In the genomic region with DNA sequence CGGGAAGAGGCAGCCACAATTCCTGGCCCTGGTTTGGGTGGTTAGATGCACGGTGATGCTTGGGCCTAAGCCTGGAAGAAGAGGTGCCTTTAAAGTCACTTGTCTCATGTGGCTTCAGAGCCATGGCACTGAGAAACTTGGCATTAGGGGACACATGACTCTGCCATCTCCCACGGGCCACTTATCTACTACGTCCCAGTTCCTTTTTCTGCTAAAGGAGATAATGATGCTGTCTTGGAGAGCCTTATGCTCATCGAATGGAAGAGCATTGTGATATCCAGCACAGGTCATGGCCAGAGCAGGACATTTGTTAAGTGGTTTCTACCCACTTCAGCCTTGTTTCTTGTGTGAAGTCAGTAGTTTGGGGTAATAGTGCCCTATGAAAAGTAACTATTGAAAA, we compare ENCODE assay signal across 29 mouse cellular contexts. TPM values are rescaled to one million over a fixed set of nuclear protein-coding genes. Genes with fewer than 3 reads are reported as not detected.
DNase-seq lines count a peak whose midpoint lies in the region; ATAC-seq lines count a peak whose summit lies in the region.
"Had no signal": no experiment of that assay in that cellular context is flagged by ENCODE, and none has a peak within 500 bp of the region (broad histone marks: within the 10 kb centered on the region; RNA-seq: fewer than 3 reads in every experiment).

No protein-coding gene starts in this region.

- no peak overlapping the region for H3K9ac ChIP-seq in liver, embryonic 15.5 days
- H3K9ac ChIP-seq in intestine, embryonic 15.5 days = no peak overlapping the region
- H3K9ac ChIP-seq: forebrain, embryonic 13.5 days; heart, embryonic 13.5 days; midbrain, embryonic 12.5 days; neural tube, embryonic 12.5 days had no signal

- peaks cover 17% of the 10 kb centered on the region for H3K4me1 ChIP-seq in liver, embryonic 15.5 days (replicated peaks)
- H3K4me1 ChIP-seq in intestine, embryonic 15.5 days (replicated peaks) = 0 out of 2 replicates have a peak, but pooled peaks cover 3% of the 10 kb centered on the region
- H3K4me1 ChIP-seq: hindbrain, embryonic 10.5 days; midbrain, embryonic 12.5 days; neural tube, embryonic 12.5 days had no signal

- H3K27ac ChIP-seq in liver, embryonic 15.5 days (replicated peaks) = no peak overlapping the region
- H3K27ac ChIP-seq in intestine, embryonic 15.5 days = no peak overlapping the region
- H3K27ac ChIP-seq: forebrain, embryonic 13.5 days; heart, embryonic 13.5 days; hindbrain, embryonic 10.5 days; macrophage; midbrain, embryonic 12.5 days; neural tube, embryonic 12.5 days had no signal

- H3K36me3 ChIP-seq in liver, embryonic 15.5 days (replicated peaks) = peaks cover 93% of the 10 kb centered on the region
- peaks cover 41% of the 10 kb centered on the region for H3K36me3 ChIP-seq in intestine, embryonic 15.5 days

- no peak overlapping the region for H3K4me3 ChIP-seq in liver, embryonic 15.5 days (replicated peaks)
- H3K4me3 ChIP-seq in intestine, embryonic 15.5 days (replicated peaks) = no peak overlapping the region
- H3K4me3 ChIP-seq: forebrain, embryonic 13.5 days; heart, embryonic 13.5 days; hindbrain, embryonic 10.5 days; midbrain, embryonic 12.5 days; myocyte; neural tube, embryonic 12.5 days had no signal

- H3K4me2 ChIP-seq in liver, embryonic 15.5 days = peak overlapping the region; percentile 25
- H3K4me2 ChIP-seq in intestine, embryonic 15.5 days (replicated peaks) = no peak overlapping the region
- H3K4me2 ChIP-seq: forebrain, embryonic 13.5 days; heart, embryonic 13.5 days; midbrain, embryonic 12.5 days; neural tube, embryonic 12.5 days had no signal

- H3K27me3 ChIP-seq in liver, embryonic 15.5 days = no peaks in the 10 kb centered on the region
- H3K27me3 ChIP-seq in intestine, embryonic 15.5 days (replicated peaks) = no peaks in the 10 kb centered on the region
- H3K27me3 ChIP-seq: forebrain, embryonic 13.5 days; heart, embryonic 13.5 days; midbrain, embryonic 12.5 days; neural tube, embryonic 12.5 days had no signal

- no peaks in the 10 kb centered on the region for H3K9me3 ChIP-seq in liver, embryonic 15.5 days (replicated peaks)
- no peaks in the 10 kb centered on the region for H3K9me3 ChIP-seq in intestine, embryonic 15.5 days
- H3K9me3 ChIP-seq: forebrain, embryonic 13.5 days; heart, embryonic 13.5 days; hindbrain, embryonic 10.5 days; midbrain, embryonic 12.5 days; neural tube, embryonic 12.5 days had no signal

- 33% methylated on average over 5 of the region's 5 CpGs for WGBS in liver, embryonic 15.5 days (ENCODE audit: insufficient replicate concordance)
- 91% methylated on average over 5 of the region's 5 CpGs for WGBS in intestine, embryonic 15.5 days

- ATAC-seq in erythroblast, adult 5-6 weeks (replicated peaks; ENCODE audit: low FRiP score, poor library complexity, severe bottlenecking) = peak; percentile 38; the same call in 1 of the 2 replicates
- peak; percentile 64 for ATAC-seq in liver, embryonic 15.5 days (ENCODE audit: insufficient read depth)
- ATAC-seq in intestine, embryonic 15.5 days = no peak
- ATAC-seq: forebrain, embryonic 13.5 days; hindbrain, embryonic 16.5 days had no signal

- peak; percentile 26 for DNase-seq in MEL-GATA-1-ER (ENCODE audit: extremely low read depth, low read depth)
- no peak for DNase-seq in right cerebral cortex, postnatal 25 days
- no peak for DNase-seq in adrenal gland, adult 8-10 months
- DNase-seq: adrenal gland, postnatal 25 days; B cell, adult 2 months; cerebellum, adult 2 months; cerebellum, postnatal 14 days; gastrocnemius, postnatal 10 days; heart, postnatal 10 days; kidney, adult 2 months; kidney, postnatal 10 days; layer of hippocampus, postnatal 36 days; left cerebral cortex, postnatal 4 days; thymus, adult 2 months; thymus, postnatal 4 days had no signal

RNA-seq across cellular contexts. Expression of a gene that starts 9.6 kb away (rescaled TPM):
- total RNA-seq in erythroblast, adult 5-6 weeks (2015; ENCODE audit: low replicate concordance) = not detected in 2 replicates
- total RNA-seq in erythroblast, adult 5-6 weeks (2017; ENCODE audit: low replicate concordance) = not detected in 2 replicates
- polyA plus RNA-seq in liver, embryonic 15.5 days (2015; fragmentation: Nextera tagmentation; extraction: Ambion mirVana) = 0.20 and 0.28 TPM in 2 replicates
- polyA plus RNA-seq in intestine, embryonic 15.5 days (2015; fragmentation: Nextera tagmentation; extraction: Ambion mirVana) = 0.55 and 0.62 TPM in 2 replicates
- under 1 TPM; 0.17 to 0.89 (median 0.31) TPM for total RNA-seq in adrenal gland, adult 8-10 months (2022)
- polyA plus RNA-seq: macrophage had no signal

RNA-seq across cellular contexts. Expression of a gene that starts 10.2 kb away (rescaled TPM):
- 55.4 and 67.8 TPM in 2 replicates for total RNA-seq in erythroblast, adult 5-6 weeks (2015; ENCODE audit: low replicate concordance)
- total RNA-seq in erythroblast, adult 5-6 weeks (2017; ENCODE audit: low replicate concordance) = 51.6 and 53.3 TPM in 2 replicates
- polyA plus RNA-seq in liver, embryonic 15.5 days (2015; fragmentation: Nextera tagmentation; extraction: Ambion mirVana) = 159 and 170 TPM in 2 replicates
- 331 and 342 TPM in 2 replicates for polyA plus RNA-seq in intestine, embryonic 15.5 days (2015; fragmentation: Nextera tagmentation; extraction: Ambion mirVana)
- total RNA-seq in adrenal gland, adult 8-10 months (2022) = 100 to 1,000 TPM; 315 to 330 (median 326) TPM

RNA-seq across cellular contexts. Expression of a gene that starts 58.3 kb away (rescaled TPM):
- total RNA-seq in erythroblast, adult 5-6 weeks (2015; ENCODE audit: low replicate concordance) = not detected in 2 replicates
- not detected in 2 replicates for total RNA-seq in erythroblast, adult 5-6 weeks (2017; ENCODE audit: low replicate concordance)
- polyA plus RNA-seq in liver, embryonic 15.5 days (2015; fragmentation: Nextera tagmentation; extraction: Ambion mirVana) = 0.25 TPM in 1 of 2 replicates, not detected in the other
- polyA plus RNA-seq in intestine, embryonic 15.5 days (2015; fragmentation: Nextera tagmentation; extraction: Ambion mirVana) = 0.64 and 1.00 TPM in 2 replicates
- not detected for total RNA-seq in adrenal gland, adult 8-10 months (2022)
- total RNA-seq: adrenal gland, postnatal 25 days; gastrocnemius, postnatal 10 days; heart, adult 8-10 months; heart, postnatal 10 days; layer of hippocampus, postnatal 36 days; left cerebral cortex, postnatal 4 days had no signal
- polyA plus RNA-seq: cortical plate, adult 2 months; heart, embryonic 13.5 days; hindbrain, embryonic 10.5 days; kidney, adult 2 months; lung, embryonic 16.5 days; macrophage; myocyte; neural tube, embryonic 12.5 days had no signal

Comparison
In these comparisons a context has a peak if more than half of its experiments do, and no peak if none do; other contexts are left out.
1. RNA of a gene that starts 10.2 kb away (total RNA-seq): 315 to 330 TPM in adrenal gland, adult 8-10 months; 51.6 to 67.8 TPM in erythroblast, adult 5-6 weeks; every median in the first group is over 4 times any median in the second.